Mouse (Mus musculus) kidney, adult 18-20 months (tissue): ENCODE results near the gene Dcpp3.
A peak's percentile ranks its signal among the peaks of the same experiment; 100 is the strongest.
"Not testable (repeated sequence)": the region's sequence is repeated elsewhere in the genome, so short reads cannot be mapped to it uniquely, and the experiment has no call there.

Source experiments
- DNase-seq: peaks from one replicate; pipeline ENCODE4 v3.0.0; 2021

Dcpp3 gene

GRCm38 (mm10) chr17:23917158-23917557 lies at the start of gene Dcpp3:
Gene Dcpp3 (plus strand): TSS chr17:23917458.
- DNase-seq: not testable (repeated sequence)

DNA sequence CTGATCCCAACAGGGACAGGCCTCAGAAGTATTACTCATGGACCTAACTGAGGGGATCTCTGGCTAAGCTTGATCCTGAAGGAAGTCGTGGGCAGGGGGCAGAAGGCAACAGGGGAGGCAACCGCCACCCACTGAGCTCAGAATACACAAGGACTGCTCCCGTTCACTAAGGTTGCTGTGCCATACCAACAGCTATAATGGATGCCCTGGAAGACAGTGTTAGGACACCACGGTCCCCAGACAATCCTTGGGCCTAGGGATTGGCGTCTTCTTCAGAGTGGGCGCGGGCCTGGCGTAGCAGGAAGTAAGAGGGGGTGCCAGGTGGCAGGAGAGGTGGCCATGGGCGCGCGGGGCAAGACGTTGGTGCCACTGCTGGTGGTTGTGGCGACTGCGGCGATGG lies 49.5 kb upstream of the Dcpp3 start, which contains the start of gene Prss21:
TSS of gene Prss21 (plus strand) at position 301 of the 400 bp plus-strand sequence.
- DNase-seq: no peak

DNA sequence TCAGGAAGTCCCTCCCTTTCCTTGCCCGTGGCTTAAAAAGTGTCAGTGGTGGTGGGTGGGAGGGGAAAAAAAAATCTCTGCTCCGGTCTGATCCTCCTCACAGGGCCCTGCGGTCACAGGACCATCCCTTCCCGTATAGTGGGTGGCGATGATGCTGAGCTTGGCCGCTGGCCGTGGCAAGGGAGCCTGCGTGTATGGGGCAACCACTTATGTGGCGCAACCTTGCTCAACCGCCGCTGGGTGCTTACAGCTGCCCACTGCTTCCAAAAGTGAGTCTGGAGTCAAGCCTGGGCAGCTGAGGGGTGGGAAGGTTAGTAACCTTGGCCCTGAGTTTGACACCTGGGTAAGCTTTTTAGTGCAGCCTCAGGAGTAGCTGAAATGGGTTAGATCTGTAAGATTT lies 48.7 kb upstream of the Dcpp3 start:
- DNase-seq: no peak

DNA sequence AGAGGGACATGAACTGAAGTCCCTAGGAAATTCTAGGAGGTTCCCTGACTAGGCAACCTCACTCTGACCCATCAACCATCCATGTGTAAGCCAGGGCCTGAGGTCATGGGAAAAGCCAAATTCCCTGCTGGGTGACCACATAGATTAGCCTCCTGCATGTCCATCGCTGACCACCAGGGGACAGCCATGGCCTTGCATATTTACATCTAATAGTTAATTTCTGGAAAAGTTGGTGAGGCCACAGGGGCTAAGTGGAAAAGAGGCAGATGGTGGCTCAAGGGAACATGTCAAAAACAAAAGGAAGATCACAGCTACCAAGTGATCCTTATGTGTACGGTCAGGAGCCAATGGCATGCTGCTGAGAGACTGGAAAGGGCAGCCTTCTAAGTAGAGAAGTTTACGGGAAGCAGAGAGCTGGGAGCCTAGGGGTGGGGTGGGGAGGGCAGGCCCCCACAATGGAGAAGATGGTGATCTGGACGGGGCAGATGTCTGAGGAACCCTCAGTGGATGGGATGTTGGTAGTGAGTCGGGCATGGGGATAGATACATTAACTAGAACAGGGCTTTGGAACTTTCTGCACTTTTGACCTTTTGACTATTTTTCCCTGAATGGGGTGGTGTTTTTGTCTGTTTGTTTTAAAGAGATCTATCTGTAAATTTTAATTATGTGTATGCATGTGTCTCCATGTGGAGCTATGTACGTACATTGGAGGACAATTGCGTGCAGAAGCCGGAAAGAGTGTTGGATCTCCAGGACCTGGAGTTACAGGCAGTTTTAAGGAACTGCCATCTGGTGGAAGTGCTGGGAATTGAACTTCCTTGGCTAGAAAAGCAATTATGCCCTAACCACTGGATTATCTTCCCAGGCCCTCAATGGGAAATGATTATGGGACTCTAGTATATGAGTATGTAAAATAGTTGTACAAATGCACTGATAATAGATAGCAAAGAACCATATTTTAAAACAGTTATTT lies 43.1 kb upstream of the Dcpp3 start:
- DNase-seq: peak; percentile 67

GRCm38 (mm10) chr17:23876741-23877140 lies 40.5 kb upstream of the Dcpp3 start:
- DNase-seq: no peak

DNA sequence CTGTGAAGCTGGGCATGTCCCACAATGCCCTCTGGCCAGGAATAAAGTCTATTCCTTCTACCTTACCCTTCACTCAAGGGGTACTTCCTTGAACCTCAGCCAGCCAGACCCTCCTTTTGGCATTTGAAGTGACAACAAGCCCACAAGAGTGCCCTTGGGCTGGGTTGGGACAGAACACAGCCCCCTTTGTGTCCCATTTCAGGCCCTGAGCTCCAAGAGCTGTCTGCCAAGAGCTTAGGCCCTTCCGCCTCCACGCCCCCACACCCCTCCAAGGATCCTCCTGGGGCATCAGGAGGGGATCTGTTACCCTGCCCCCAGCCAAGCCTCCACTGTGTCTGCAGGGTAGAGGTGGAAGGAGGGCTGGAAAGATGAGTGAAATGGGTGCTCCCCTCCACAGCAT lies 40.1 kb upstream of the Dcpp3 start:
- no peak for DNase-seq

- DNase-seq: not testable (repeated sequence)
Measured at GRCm38 (mm10) chr17:23880576-23880975, 36.7 kb upstream of the Dcpp3 start, which contains the start of the genes Dcpp1 and Dcpp2. Gene Dcpp1 (plus strand): TSS chr17:23880876. Gene Dcpp2 (plus strand): TSS chr17:23880880.

DNA sequence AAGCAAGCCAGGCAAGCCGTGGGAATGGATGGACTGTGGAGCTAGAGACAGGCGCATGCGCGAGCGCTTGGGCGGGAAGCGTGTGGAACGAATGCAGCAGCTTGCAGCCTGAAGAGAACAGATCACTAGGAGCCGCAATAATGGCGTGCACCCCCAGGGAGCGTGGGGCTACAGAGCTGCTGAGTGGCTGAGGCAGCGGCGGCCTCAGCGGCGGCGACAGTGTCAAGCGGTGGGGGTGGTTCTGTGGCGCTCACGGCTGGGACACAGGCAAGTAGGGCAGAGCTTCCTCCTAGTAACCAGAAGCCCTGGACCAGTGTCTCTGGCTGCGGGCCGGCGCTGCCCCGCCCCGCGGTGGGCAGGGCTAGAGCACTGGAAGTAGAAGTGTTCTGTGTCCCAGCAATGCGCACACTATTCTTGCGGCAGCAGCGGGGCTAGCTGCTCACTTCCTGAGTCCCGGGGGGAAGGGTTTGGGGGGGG lies 7.3 kb downstream of the Dcpp3 start:
- peak; percentile 95 for DNase-seq

GRCm38 (mm10) chr17:23925090-23925493 lies 7.8 kb downstream of the Dcpp3 start:
- DNase-seq: no peak

DNA sequence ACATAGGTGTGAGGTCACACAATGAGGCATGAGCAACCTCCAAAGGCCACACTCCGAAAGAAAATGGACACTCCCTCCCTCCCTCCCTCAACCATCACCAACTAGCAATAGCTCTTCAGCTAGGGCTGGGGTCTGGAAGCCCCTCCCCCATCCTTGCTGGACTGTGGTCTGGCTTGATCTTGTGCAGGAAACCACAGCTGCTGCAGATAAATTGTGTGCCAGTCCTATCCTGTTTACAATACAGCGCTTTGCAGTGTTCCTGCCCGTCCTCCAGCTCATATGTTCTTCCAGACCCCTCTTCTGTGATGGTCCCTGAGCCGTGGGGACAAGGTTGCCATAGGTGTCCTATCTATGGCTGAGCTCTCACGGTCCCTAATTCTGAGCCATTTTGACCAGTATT lies 13.9 kb downstream of the Dcpp3 start:
- no peak for DNase-seq

- no peak for DNase-seq
Measured at GRCm38 (mm10) chr17:23941372-23941771, 24.1 kb downstream of the Dcpp3 start, which contains the start of gene Sbp. Gene Sbp (plus strand): TSS chr17:23941672.

- not testable (repeated sequence) for DNase-seq
Measured at GRCm38 (mm10) chr17:23947486-23947885, 30.2 kb downstream of the Dcpp3 start.

GRCm38 (mm10) chr17:23949068-23949467 lies 31.8 kb downstream of the Dcpp3 start:
- DNase-seq: no peak

- DNase-seq: not testable (repeated sequence)
Measured at GRCm38 (mm10) chr17:23950828-23951227, 33.6 kb downstream of the Dcpp3 start.

DNA sequence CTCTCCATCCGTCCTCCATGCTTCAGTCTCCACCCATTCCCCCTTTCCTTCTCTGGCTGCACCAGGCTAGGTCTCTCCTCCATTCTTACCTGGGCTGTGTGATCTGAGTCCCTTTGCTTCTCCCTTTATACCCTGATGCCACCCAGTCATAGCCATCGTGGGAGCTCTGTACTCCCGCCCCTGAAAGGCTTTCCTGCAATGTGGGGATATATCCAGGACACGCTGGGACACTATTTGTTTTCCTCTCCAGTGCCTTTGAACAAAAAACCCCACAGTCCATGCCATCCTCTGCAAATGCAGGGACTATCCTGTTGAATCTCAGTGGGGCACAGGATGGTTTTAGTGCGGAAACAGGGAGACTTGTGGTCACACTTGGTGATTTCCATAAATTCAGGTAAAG lies 37.9 kb downstream of the Dcpp3 start, which contains the start of gene Sbpl:
TSS of gene Sbpl (minus strand) at position 101 of the 400 bp plus-strand sequence.
- no peak for DNase-seq

DNA sequence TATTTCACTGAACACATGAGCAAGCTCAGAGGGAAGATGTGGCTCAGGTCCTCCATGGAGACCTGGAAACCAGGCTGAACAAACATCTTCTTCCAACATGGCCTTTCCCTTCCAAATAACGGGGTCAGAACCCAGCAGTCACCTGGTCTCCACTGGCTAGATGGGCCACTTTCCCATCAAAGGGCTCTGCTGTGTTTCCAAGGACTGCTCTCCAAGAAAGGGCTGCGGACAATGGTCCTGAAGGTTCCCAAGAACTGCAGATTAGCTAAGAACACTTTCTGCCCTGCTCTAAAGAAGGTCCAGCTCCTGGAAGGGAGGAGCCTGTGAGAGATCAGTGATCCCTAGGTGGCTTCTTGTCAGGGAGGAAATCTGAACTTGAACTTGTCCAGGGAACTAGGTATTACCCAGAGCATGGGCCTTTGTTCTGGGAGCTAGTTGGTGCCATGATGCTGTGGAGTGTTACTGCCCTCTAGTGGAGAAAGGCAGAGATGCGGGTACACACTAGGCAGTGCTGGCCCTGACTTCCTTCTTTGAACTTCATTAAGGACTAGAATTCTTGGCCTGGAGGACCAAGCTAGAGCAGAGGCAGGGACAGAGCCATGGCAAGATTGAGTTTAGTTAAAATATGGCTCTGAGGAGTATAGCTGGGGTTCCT lies 43.0 kb downstream of the Dcpp3 start:
- DNase-seq: peak; percentile 78

DNA sequence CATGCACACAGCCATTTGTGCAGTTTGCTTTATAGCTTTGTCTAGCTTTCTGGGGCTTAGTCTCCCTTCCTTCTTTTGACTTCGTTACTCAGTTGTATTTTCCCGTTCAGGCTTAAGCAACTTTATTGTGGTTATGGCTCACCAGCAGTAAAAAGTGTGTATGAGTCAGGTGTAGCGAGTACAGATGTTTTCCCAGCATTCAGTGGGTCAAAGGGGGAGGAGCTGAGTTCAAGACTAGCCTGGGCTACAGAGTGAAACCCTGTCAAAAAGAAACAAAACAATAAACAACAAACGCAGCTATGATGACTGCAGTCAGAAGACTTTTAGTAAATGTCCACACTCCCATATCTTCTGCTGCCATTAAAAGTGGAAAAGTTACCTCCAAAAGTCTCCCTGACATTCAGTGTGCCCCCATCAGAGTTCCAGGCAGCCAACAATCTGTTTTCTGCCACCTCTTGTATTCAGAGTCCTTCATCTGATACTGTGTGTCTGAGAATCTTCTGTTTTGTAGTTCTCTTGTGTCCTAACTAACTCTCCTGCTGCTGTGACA lies 44.4 kb downstream of the Dcpp3 start:
- no peak for DNase-seq

DNA sequence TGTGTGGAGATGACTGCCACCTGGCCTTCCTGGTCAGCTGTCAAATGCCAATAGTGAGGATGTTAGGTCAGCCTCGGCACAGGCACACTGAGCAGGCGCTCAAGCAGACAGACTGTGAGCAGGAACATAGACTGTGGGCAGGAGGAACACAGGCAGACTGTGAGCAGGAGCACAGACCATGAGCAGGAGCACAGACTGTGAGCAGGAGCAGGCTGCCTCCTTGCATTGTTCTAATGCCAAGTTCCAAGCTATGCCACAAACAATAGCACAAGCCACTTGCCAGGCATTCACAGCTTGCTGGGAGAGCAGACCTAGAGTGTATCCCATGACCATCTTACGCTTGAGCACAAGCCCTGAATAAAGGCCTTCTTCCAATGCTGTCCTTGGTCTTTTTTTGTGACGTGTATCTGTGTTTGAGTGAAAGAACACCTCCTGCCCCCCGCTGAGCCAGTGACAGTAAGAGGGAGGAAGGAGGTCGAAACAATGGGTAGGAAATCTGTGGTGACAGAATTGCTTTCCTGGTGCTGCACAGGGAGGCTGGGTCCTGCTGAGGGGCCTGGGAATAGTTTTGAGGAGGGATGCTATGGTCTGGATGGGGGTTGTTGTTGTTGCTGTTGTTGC lies 48.7 kb downstream of the Dcpp3 start:
- no peak for DNase-seq

GRCm38 (mm10) chr17:23966658-23967401 lies 49.6 kb downstream of the Dcpp3 start:
- DNase-seq: no peak

DNA sequence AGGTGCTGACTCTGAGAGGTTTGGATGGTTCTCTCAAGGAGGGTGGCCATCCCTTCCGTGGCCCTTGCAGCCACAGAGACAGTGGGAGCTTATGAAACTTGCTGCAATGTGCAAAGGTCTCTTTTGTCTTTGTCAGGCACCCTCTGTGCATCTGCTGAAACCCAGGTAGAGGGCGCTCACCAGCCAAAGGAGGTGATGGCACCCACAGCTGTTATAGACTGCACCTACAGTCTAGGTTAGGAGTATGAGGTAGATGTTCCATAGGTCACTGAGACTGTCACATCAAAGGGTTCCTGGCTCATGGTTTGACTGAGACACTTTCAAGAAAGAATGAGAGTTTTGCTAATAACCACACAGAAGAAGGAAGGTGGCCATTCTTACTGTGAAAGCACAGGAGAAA lies 51.5 kb downstream of the Dcpp3 start:
- no peak for DNase-seq
